In the genomic region with DNA sequence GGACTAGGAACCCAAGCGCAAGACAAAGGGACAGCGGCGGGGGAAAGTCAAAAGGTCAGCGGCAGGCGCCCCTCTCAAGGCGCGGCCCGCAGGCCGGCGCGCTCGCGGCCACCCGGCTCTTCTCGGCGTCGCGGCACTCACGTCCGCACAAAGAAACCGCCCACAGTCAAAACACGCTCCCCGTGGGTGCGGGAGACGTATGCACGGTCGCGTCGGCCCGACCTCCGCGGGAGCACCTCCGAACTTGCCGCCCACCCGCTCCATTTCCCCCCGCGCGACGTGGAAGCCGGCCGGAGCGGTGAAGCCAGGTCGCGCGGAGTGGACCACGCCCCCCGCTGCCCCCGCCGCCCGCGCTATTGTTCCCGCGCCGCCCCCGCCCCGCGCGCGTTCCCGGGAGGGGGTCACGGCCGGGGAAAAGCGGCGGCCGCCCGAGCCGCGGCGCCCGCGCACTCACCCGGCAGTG, we compare ENCODE assay signal across 8 mouse cellular contexts. TPM values are rescaled to one million over a fixed set of nuclear protein-coding genes. Genes with fewer than 3 reads are reported as not detected.
DNase-seq lines count a peak whose midpoint lies in the region; ATAC-seq lines count a peak whose summit lies in the region.

No protein-coding gene starts in this region.

- intact Hi-C loops in heart, postnatal 10 days (cut with DNase I) = no loop called here

- peak; percentile 57 for ATAC-seq in heart, embryonic 11.5 days (replicated peaks; ENCODE audit: insufficient number of reproducible peaks, low FRiP score, low TSS enrichment)
- ATAC-seq in forebrain, embryonic 13.5 days = peak; percentile 58
- ATAC-seq in liver, embryonic 12.5 days = peak; percentile 65
- no peak; the same call in 1 of the 2 replicates for ATAC-seq in stomach, embryonic 14.5 days (ENCODE audit: insufficient number of reproducible peaks, insufficient read depth, low FRiP score, low read depth)

- H3K4me2 ChIP-seq in heart, embryonic 11.5 days = peak overlapping the region; percentile 64
- H3K4me2 ChIP-seq in forebrain, embryonic 13.5 days = peak overlapping the region; percentile 63
- H3K4me2 ChIP-seq in liver, embryonic 12.5 days = peak overlapping the region; percentile 86
- peak overlapping the region; percentile 61 for H3K4me2 ChIP-seq in stomach, embryonic 14.5 days (replicated peaks; ENCODE audit: low read depth, low read length)

- H3K9me3 ChIP-seq in heart, embryonic 11.5 days (replicated peaks; ENCODE audit: control insufficient read depth, low read length) = no peaks in the 10 kb centered on the region
- H3K9me3 ChIP-seq in forebrain, embryonic 13.5 days (replicated peaks) = no peaks in the 10 kb centered on the region
- no peaks in the 10 kb centered on the region for H3K9me3 ChIP-seq in liver, embryonic 12.5 days (replicated peaks)
- H3K9me3 ChIP-seq in stomach, embryonic 14.5 days (ENCODE audit: control insufficient read depth, low read depth, low read length) = no peaks in the 10 kb centered on the region

- H3K4me1 ChIP-seq in heart, embryonic 11.5 days (ENCODE audit: control insufficient read depth, insufficient read depth, low read length) = peaks cover 7% of the 10 kb centered on the region; the same call in 1 of the 2 replicates
- peaks cover 21% of the 10 kb centered on the region for H3K4me1 ChIP-seq in forebrain, embryonic 13.5 days
- H3K4me1 ChIP-seq in liver, embryonic 12.5 days = peaks cover 29% of the 10 kb centered on the region
- H3K4me1 ChIP-seq in stomach, embryonic 14.5 days (ENCODE audit: control insufficient read depth, insufficient read depth, low read length) = peaks cover 9% of the 10 kb centered on the region

- H3K27me3 ChIP-seq in heart, embryonic 11.5 days (ENCODE audit: control insufficient read depth, insufficient read depth, low read length) = no peaks in the 10 kb centered on the region
- peaks cover 20% of the 10 kb centered on the region for H3K27me3 ChIP-seq in forebrain, embryonic 13.5 days
- peaks cover 8% of the 10 kb centered on the region for H3K27me3 ChIP-seq in liver, embryonic 12.5 days (replicated peaks)
- no peaks in the 10 kb centered on the region for H3K27me3 ChIP-seq in stomach, embryonic 14.5 days (ENCODE audit: control insufficient read depth, insufficient read depth, low read length)

- peak overlapping the region; percentile 96 for H3K27ac ChIP-seq in heart, embryonic 11.5 days (ENCODE audit: low read depth, low read length)
- peak overlapping the region; percentile 90 for H3K27ac ChIP-seq in forebrain, embryonic 13.5 days
- H3K27ac ChIP-seq in liver, embryonic 12.5 days = peak overlapping the region; percentile 88
- H3K27ac ChIP-seq in stomach, embryonic 14.5 days (ENCODE audit: low read length) = peak overlapping the region; percentile 89

- WGBS in heart, embryonic 11.5 days (ENCODE audit: insufficient replicate concordance) = 1% methylated on average over 33 of the region's 72 CpGs
- under 1% methylated on average over 45 of the region's 72 CpGs for WGBS in forebrain, embryonic 13.5 days
- WGBS in liver, embryonic 12.5 days (ENCODE audit: insufficient replicate concordance) = 0% methylated on average over 40 of the region's 72 CpGs
- WGBS in stomach, embryonic 14.5 days = 1% methylated on average over 49 of the region's 72 CpGs

- DNase-seq in heart, postnatal 10 days = no peak
- peak; percentile 8 to 36 for DNase-seq in spleen, postnatal 14 days (ENCODE audit: low spot score in 2 of 2)
- no peak for DNase-seq in spleen, adult 12 weeks (ENCODE audit: low spot score)
- no peak for DNase-seq in adipocyte (ENCODE audit: low spot score)

- H3K36me3 ChIP-seq in heart, embryonic 11.5 days (ENCODE audit: control insufficient read depth, insufficient read depth, low read length) = no peaks in the 10 kb centered on the region
- H3K36me3 ChIP-seq in forebrain, embryonic 13.5 days (ENCODE audit: poor library complexity, severe bottlenecking) = no peaks in the 10 kb centered on the region
- H3K36me3 ChIP-seq in liver, embryonic 12.5 days = no peaks in the 10 kb centered on the region
- H3K36me3 ChIP-seq in stomach, embryonic 14.5 days (ENCODE audit: control insufficient read depth, insufficient read depth, low read length) = no peaks in the 10 kb centered on the region

- peak overlapping the region; percentile 95 for H3K9ac ChIP-seq in heart, embryonic 11.5 days (ENCODE audit: low read depth, low read length)
- peak overlapping the region; percentile 93 for H3K9ac ChIP-seq in forebrain, embryonic 13.5 days
- peak overlapping the region; percentile 96 for H3K9ac ChIP-seq in liver, embryonic 12.5 days
- H3K9ac ChIP-seq in stomach, embryonic 14.5 days (replicated peaks; ENCODE audit: low read depth, low read length) = peak overlapping the region; percentile 95

- peak overlapping the region; percentile 91 for H3K4me3 ChIP-seq in heart, embryonic 11.5 days (ENCODE audit: low read depth, low read length)
- H3K4me3 ChIP-seq in forebrain, embryonic 13.5 days = peak overlapping the region; percentile 84
- peak overlapping the region; percentile 96 for H3K4me3 ChIP-seq in liver, embryonic 12.5 days
- H3K4me3 ChIP-seq in stomach, embryonic 14.5 days (ENCODE audit: low read depth, low read length) = peak overlapping the region; percentile 90

RNA-seq across cellular contexts. Expression of a gene that starts 0.4 kb away (rescaled TPM):
- 12.7 and 15.3 TPM in 2 replicates for polyA plus RNA-seq in heart, embryonic 11.5 days (2014; fragmentation: Nextera tagmentation; extraction: Ambion mirVana)
- total RNA-seq in heart, postnatal 10 days (2021) = 10 to 100 TPM; 44.1 to 45.1 TPM
- polyA plus RNA-seq in forebrain, embryonic 13.5 days (2015; fragmentation: Nextera tagmentation; extraction: Ambion mirVana) = 35.8 TPM in 2 replicates
- polyA plus RNA-seq in liver, embryonic 12.5 days (2016; fragmentation: Nextera tagmentation; extraction: Ambion mirVana) = 5.9 and 6.8 TPM in 2 replicates
- polyA plus RNA-seq in stomach, embryonic 14.5 days (2014; fragmentation: Nextera tagmentation; extraction: Ambion mirVana) = 21.6 and 24.2 TPM in 2 replicates

RNA-seq across cellular contexts. Expression of a gene that starts 24.9 kb away (rescaled TPM):
- 0.11 TPM in 1 of 2 replicates, not detected in the other for polyA plus RNA-seq in heart, embryonic 11.5 days (2014; fragmentation: Nextera tagmentation; extraction: Ambion mirVana)
- total RNA-seq in heart, postnatal 10 days (2021) = not detected
- polyA plus RNA-seq in forebrain, embryonic 13.5 days (2015; fragmentation: Nextera tagmentation; extraction: Ambion mirVana) = not detected in 2 replicates
- not detected in 2 replicates for polyA plus RNA-seq in liver, embryonic 12.5 days (2016; fragmentation: Nextera tagmentation; extraction: Ambion mirVana)
- 0.16 TPM in 1 of 2 replicates, not detected in the other for polyA plus RNA-seq in stomach, embryonic 14.5 days (2014; fragmentation: Nextera tagmentation; extraction: Ambion mirVana)

Comparison
In these comparisons a context has a peak if more than half of its experiments do, and no peak if none do; other contexts are left out.
1. DNase-seq: peak in spleen, postnatal 14 days (2 of 2); none in heart, postnatal 10 days (0 of 2), spleen, adult 12 weeks (single experiment) and adipocyte (single experiment).
2. Peak in every context shown above with its lines, with median percentiles within 50 percentile points of each other: H3K27ac ChIP-seq, H3K4me2 ChIP-seq, H3K4me3 ChIP-seq and H3K9ac ChIP-seq.